Mouse (Mus musculus) liver, adult 2 months (tissue): ENCODE measurements around the gene Cbx4.

Experiments
- CTCF ChIP-seq: fragments of 200-500 bp; IDR thresholded peaks from 2 replicates; pipeline ENCODE4 v1.5.1; 2011; ENCODE audit warnings: low read depth, low read length, control low read depth
- POLR2A ChIP-seq: fragments of 200-500 bp; IDR thresholded peaks from 2 replicates; pipeline ENCODE4 v1.6.1; 2011; ENCODE audit warnings: low read length, control low read depth; ENCODE audit not compliant: insufficient read depth; ENCODE audit errors: extremely low read depth

GRCm38 (mm10) chr11:119132198-119133035 is 46.4 kb upstream of the Cbx4 start:
- TF ChIP-seq CTCF (no peak), POLR2A (no peak)
